Mouse (Mus musculus): Measurements from ENCODE around the gene Itsn1.

The Itsn1 gene

DNA sequence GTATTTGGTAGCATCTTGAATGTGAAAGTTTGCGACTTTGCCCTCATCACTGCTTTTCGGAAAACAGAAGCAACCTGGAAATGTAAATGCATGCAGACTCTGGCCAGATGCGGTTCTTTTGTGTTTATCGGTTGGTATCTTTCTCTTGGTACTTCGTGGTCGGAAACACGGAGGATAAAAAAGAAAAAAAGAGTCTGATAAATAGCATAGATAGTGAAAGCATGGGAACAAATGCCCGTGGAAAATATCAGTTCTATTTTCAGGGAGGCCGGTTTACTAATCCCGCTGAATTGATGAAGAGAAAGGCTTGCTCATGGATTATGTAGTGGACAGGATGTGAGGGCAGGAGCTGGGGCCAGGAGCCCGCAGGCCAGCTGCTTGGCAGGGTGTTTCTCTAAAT is 1.4 kb downstream of the Itsn1 start:
- DNase-seq (ENCODE audit: low spot score in 2 of 2), result no peak

GRCm38 (mm10) chr16:91732816-91733215 is 3.7 kb downstream of the Itsn1 start:
- DNase-seq (ENCODE audit: low spot score in 2 of 2), result no peak

- no peak for DNase-seq (ENCODE audit: low spot score in 2 of 2)
Observed at GRCm38 (mm10) chr16:91734771-91735170, 5.7 kb downstream of the Itsn1 start.

DNA sequence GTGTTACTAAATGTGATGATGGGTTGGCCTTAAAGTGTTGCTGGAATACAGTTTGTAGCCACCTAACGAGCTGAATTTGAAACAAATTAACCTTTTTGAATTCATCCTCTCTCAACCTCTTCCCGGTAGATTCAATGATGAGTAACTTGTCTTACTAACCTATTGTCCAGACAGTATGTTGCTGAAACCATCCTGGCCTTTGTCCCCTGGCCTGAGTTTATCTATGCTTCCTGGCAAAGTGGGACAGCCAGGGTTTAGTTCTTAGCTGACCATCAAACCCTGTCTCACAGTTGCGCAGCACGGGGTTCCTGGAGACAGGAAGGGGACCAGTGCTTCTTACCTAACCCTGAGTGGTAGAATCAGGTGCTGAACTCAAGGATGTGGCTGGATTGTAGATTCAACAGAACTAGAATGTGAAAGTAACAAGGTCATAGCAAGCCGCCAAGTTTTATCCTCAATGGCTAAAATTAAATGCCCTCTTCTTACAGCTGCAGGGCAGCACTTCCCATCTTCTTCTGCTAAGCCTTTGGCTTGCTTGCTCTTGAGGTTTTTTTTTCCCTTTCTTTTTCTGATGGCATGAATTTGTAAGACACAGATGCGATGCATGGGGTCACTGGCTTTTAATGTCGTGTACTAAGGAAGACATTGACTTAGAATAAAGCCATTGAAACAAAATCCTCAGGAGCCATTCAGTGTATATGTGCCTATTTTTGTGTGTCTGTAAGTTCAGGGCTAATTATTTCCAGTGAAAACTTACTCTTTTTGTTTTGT is 7.2 kb downstream of the Itsn1 start:
- no peak for DNase-seq (ENCODE audit: low spot score in 2 of 2)

DNA sequence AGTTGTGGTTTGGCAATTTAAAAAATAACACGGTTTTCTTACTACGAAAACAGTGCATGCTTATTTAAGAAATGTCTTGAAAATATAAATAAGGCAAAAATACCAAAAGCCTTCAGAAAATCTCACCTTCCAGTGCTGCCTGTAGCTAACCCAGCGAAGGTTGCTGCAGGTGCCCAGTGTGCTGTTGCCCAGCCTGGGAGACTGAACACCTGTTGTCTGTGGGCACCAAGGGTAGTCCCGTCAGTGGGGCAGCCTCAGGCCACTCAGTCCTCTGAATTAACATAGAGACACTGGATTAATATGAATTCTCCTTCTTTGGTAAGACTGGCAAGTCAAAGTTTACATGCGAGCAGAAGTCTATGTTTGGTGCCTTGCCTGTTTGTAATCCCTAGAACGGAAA is 9.4 kb downstream of the Itsn1 start:
- no peak for DNase-seq (ENCODE audit: low spot score in 2 of 2)

DNA sequence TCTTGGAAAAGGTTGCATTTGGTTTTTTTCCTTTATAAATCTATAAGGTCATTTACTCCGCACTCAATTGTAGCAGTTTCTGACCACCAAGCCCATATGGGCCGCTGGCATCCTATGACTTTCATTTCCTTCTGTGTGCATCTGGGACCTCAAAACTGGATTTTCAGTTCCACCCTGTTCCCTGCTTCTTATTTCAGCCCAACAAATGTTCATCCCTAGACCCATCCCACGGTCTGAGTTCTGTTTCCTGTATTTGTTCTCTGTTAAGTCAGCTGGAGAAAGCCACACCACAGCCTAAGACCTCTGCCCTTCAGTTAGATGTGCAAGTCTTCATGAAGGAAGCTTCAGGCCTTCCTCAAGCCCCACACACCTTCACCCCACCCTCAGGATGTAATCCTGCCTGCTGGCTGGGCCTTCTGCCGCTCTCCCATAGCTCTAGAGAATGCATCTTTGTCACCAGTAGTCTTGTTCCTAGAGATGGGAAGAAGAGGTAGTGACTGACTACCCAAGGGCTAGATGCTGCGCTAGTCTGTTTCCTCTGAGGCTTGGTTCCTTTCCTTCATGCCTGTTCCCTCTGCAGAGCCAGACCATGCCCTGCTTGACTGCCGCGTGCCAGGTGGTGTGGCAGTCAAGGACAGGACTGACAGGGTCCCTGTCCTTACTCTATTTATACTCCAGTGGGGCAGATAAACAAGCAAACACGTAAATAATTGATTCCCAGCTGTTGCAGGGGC is 11.3 kb downstream of the Itsn1 start:
- no peak for DNase-seq (ENCODE audit: low spot score in 2 of 2)

GRCm38 (mm10) chr16:91740918-91741255 is 11.8 kb downstream of the Itsn1 start:
- no peak for DNase-seq (ENCODE audit: low spot score in 2 of 2)

- no peak for DNase-seq (ENCODE audit: low spot score in 2 of 2)
Observed at GRCm38 (mm10) chr16:91743055-91743454, 14.0 kb downstream of the Itsn1 start.

DNA sequence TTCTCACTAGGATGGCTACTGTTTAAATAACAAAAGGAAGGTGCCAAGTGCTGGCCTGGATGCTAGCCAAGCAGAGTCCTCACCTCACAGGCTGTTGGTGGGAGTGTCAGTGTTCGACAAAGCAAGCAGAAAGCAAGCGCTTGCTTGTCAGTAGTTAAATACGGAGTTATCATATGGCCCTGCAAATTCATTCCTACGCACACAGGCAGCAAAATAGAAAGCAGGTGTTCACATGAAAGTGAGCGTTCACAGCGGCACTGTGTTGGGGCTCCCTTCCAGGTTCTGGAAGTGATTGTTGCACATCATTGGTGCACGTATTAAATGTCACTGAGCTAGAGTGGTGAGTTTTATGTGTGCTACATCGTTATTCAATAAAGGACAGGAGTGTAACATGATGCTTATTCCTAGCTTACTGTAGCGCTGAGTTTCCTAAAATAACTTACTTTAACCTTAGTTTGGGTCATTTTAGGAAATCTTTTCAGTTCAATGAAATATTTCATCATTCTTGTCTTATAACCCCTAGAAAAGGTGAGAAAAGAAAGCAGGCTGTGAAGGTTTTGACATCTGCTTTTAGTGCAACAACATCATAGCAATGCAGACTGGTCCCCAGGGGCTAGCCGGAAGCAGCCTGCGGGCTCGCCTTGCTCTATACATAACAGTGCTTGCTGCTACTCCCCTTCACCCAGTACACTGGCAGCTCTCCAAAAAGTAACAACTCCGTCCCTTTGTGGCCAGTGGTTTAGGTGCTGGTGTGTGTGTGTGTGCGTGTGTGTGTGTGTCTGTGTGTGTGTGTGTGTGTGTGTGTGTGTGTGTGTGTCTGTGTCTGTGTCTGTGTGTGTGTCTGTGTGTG is 17.2 kb downstream of the Itsn1 start:
- DNase-seq (ENCODE audit: low spot score in 2 of 2), result no peak

- no peak for DNase-seq (ENCODE audit: low spot score in 2 of 2)
Observed at GRCm38 (mm10) chr16:91747567-91747966, 18.5 kb downstream of the Itsn1 start.

- DNase-seq (ENCODE audit: low spot score in 2 of 2), result no peak
Observed at GRCm38 (mm10) chr16:91751644-91752385, 22.7 kb downstream of the Itsn1 start.

GRCm38 (mm10) chr16:91753611-91754010 is 24.5 kb downstream of the Itsn1 start:
- DNase-seq (ENCODE audit: low spot score in 2 of 2), result no peak

DNA sequence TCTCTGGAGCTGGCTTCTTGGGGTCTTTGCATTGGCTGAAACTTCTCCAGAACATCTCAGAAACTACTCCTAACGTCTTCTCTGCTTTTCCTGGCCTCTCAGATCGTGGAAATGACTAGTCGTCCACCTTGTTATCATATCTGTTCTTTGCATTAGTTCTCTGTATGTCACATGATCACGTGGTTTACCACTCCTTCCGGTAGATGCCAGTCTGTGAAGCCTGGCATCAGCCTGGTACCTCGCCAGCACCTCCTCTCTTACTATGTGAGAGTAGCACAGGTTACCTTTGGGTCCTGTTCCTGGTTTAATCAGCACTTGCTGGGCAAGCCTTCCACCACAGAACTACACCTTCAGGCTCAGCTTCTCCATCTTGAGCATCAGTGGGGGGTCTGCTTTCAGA is 25.9 kb downstream of the Itsn1 start:
- DNase-seq (ENCODE audit: low spot score in 2 of 2), result no peak

GRCm38 (mm10) chr16:91761202-91761601 is 32.1 kb downstream of the Itsn1 start:
- DNase-seq (ENCODE audit: low spot score in 2 of 2), result no peak

GRCm38 (mm10) chr16:91761761-91762160 is 32.7 kb downstream of the Itsn1 start:
- no peak for DNase-seq (ENCODE audit: low spot score in 2 of 2)

DNA sequence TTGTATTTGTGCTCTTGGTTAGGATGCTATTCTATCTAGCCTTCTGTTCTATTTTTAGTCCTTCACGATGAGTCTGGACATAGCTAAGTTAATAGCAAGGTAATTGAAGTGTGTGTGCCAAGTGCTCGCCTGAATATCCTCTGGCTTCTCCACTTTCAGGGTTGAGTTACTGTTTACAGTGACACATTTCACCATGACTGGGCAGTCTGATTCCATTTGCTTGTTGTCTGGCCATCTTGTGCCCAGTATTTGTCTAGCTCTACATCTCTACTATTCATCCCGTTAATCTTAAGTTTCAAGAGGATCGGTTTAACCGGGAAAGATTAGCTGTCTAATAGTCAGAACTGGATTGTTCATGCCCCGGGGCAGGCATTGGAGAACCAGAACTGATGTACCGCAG is 33.4 kb downstream of the Itsn1 start:
- DNase-seq (ENCODE audit: low spot score in 2 of 2), result no peak

- DNase-seq (ENCODE audit: low spot score in 2 of 2), result no peak
Observed at GRCm38 (mm10) chr16:91763975-91764374, 34.9 kb downstream of the Itsn1 start.

- DNase-seq (ENCODE audit: low spot score in 2 of 2), result no peak
Observed at GRCm38 (mm10) chr16:91764414-91764813, 35.3 kb downstream of the Itsn1 start.

DNA sequence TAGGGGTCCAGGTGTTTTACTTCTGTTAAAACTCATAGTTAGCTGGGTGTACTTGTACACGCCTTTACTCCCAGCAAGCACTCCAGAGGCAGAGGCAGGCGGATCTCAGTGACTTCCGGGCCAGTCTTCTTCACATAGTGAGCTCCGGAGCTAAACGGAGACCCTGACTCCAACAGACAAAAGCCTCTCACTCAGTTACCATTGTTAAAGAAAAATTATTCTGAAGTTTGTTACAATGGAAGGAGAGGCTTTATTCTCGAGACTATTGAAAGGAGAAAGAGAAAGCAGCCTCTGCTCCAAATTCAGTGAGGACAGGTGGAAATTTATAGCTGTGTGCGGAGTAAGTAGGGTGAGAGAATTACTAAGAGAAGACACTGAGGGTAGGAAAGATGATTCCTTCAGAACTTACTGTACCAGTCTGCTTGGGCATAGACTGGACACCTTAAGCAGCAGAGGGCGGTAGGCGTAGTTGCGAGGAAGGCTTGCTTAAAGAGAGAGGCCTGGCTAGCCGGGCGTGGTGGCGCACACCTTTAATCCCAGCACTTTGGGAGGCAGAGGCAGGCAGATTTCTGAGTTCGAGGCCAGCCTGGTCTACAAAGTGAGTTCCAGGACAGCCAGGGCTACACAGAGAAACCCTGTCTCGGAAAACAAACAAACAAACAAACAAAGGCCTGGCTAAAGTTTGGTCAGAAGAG is 36.2 kb downstream of the Itsn1 start:
- DNase-seq (ENCODE audit: low spot score in 2 of 2), result no peak

GRCm38 (mm10) chr16:91765816-91766210 is 36.7 kb downstream of the Itsn1 start:
- no peak for DNase-seq (ENCODE audit: low spot score in 2 of 2)

- no peak for DNase-seq (ENCODE audit: low spot score in 2 of 2)
Observed at GRCm38 (mm10) chr16:91767165-91767701, 38.2 kb downstream of the Itsn1 start.
